Mouse (Mus musculus) right cerebral cortex, adult 2 months (tissue): Measurements from ENCODE around the gene Wfikkn1.

ENCODE experiments used
- DNase-seq, 2 experiments: peaks; one replicate each; pipeline ENCODE4 v3.0.0; 2021 to 2022; ENCODE audit warnings: low spot score in 2 of 2

Wfikkn1 gene

GRCm38 (mm10) chr17:25837533-25837932, 43.1 kb downstream of the Wfikkn1 start:
- DNase-seq: peak in 1 of 2 experiments; percentile 37

GRCm38 (mm10) chr17:25837076-25837410, 43.6 kb downstream of the Wfikkn1 start, which contains the start of gene Rhbdl1:
TSS of gene Rhbdl1 (minus strand) at chr17:25837295.
- DNase-seq: peak; percentile 84 to 87

- no peak for DNase-seq
Measured at GRCm38 (mm10) chr17:25836397-25837075, 44.1 kb downstream of the Wfikkn1 start.

- no peak for DNase-seq
Measured at GRCm38 (mm10) chr17:25835816-25836215, 44.8 kb downstream of the Wfikkn1 start.

GRCm38 (mm10) chr17:25835301-25835700, 45.4 kb downstream of the Wfikkn1 start:
- DNase-seq: no peak

DNA sequence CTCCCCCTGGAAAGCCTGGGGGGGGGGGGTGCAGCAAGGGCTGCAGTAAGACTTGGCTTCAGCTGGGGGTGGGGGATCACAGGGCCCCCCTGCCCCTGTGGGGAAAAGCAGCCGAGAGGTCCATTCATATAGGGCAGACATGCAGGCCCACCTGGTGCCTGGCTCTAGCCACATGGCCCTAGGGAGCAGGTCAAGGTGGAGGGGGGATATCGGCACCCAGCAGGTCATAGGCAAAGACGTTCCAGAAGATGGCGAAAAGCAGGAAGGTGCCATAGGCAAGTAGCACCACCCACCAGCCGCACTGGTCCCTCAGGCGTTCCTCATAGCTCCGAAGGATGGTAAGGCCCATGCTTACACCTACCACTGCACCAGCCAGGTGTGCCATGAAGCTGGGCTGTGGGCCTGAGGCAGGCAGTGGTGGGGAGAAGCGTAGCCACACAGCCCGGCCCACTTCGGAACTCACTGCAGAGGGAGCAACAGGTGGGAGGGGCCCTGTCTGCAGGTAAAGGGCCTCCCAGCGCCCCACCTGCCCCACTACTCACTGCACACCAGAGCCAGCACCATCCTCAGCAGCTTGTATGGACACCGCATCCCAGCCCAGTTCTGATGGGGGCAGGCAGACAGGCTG, 45.9 kb downstream of the Wfikkn1 start:
- no peak for DNase-seq

GRCm38 (mm10) chr17:25833961-25834594, 46.6 kb downstream of the Wfikkn1 start:
- no peak for DNase-seq

DNA sequence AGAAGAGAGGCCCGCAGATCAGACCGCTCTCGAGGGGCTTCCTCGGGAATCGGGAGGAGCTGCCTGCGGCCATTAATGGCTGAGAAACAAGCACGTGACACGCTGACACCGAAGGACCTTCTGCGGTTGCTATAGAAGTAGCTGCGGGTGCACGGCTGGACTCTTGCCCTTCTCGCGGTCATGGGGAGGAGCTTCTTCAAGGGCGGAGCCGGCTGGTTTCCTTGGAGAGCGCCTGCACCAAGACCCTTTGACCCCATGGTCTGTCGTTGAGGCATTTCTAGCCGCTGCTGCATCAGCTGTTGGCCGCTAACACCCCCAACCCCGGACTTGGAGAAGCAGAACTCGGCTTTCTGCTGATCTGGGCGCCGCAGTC, 47.4 kb downstream of the Wfikkn1 start, which contains the start of gene Stub1:
Gene Stub1 (minus strand): TSS at position 114 of the 373 bp plus-strand sequence.
- DNase-seq: peak; percentile 79 to 83

DNA sequence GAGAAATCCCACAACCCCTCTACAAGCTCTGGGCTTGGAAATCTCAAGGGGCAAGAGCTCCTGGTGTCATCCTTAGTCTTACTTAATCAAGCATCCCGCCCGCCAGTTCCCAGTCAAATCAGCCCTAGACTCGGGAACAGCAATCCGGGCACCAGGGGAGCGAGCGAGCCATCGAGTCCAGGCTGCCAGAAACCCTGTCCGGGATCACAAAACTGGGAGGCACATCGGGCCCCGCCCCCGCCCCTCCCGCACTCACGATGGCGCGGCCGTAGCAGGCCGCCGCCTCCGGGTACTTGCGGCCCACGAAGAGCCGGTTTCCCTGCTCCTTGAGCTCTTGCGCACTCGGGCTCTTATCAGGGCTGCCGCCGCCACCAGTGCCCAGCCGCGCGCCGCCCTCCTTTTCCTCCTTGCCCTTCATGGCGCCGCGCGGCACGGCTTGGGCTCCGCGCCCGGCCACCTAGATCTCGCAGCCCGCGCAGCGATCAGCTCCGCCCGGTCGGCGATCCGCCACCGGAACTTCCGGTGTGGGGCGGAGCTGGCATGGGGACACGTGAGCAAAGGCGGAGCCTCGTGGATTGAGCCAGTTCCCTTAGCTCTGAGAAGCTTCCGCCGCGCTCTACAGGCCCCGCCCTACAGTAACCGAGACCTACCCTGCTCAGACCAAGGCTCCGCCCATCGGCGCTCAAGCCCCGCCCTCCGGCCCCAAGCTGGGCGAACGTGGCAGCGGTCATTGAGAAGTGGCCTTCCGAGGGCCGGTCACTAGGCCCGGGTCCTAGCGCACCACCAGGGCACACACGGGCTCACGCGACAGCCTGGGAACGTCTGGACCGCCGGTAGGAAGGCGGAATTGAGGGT, 48.0 kb downstream of the Wfikkn1 start:
- peak; percentile 96 to 99 for DNase-seq

DNA sequence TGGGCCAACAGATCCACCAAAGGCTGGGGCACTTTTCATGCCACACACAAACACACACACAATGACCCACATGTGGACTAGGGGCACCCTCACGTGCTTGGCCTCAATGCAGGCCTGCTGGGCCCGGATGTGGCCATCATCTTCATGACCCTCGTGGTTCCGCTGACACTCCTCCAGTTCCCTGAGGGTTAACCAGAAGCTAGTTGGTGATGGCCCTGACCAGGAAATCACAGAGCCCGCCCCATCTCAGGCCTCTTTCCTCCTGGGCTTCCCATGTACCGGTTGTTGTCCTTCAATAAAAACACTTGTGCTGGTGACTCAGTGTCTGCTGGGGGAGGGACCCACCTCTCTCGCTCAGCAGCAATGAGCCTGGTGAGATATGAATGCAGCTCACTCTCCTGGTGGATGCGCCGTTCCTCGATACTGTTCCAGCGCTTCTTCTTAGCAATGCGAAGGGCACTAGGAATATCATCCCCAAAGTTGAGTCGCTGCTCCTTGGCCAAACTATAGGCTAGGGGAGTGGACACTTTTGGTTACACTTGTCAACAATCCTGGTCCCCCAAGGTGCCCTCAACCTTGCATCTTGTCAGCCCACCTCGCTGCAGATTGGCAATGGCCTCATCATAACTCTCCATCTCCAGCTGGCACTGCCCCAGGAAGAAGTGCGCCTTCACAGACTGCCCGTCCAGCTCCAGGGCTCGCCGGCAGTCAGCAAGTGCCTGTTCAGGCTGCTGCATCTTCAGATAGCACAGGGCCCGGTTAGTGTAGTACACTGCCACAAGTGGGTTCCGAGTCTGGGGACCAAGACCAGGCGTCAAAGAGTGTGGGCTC, 49.0 kb downstream of the Wfikkn1 start:
- no peak for DNase-seq

GRCm38 (mm10) chr17:25830806-25831431, 49.7 kb downstream of the Wfikkn1 start:
- DNase-seq: no peak

- DNase-seq: no peak
Measured at GRCm38 (mm10) chr17:25830200-25830753, 50.4 kb downstream of the Wfikkn1 start.

- DNase-seq: no peak
Measured at GRCm38 (mm10) chr17:25829558-25830017, 51.1 kb downstream of the Wfikkn1 start.

DNA sequence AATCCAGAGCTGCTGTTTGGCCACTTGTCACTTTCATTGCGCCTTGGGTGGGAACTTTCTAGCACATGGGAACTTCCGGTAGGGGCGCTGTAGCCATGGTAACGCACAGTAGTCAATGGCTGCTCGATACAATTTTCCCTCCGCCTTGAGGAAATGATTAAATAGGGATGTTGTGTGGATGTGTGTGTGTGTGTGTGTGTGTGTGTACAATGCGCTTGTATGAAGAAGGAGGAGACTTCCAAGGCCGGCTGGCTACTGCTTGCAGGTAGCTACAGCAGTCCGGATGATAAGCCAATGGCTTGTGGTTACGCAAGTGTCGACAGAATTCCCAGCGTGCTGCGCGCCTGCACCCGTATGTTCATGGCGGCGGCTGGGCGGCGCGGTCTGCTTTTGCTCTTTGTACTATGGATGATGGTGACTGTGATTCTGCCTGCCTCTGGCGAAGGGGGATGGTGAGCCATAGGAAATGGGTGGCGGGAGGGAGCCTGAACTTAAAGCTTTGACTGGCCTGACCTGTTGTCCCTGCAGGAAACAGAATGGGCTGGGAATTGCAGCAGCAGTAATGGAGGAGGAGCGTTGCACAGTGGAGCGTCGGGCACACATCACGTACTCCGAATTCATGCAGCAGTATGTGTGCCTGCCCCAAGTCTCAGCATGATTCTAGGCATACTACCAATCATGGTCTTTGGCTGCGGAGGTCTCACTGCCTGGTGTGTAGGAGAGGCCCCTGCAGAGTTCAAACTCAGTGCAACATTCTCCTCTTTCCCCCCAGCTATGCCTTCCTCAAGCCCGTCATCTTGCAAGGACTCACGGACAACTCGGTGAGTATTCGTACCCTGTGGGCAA, 51.7 kb downstream of the Wfikkn1 start, which contains the start of gene Jmjd8:
Gene Jmjd8 (plus strand): TSS at position 156 of the 846 bp plus-strand sequence.
- DNase-seq: peak; percentile 84 to 89

- no peak for DNase-seq
Measured at GRCm38 (mm10) chr17:25828223-25828594, 52.4 kb downstream of the Wfikkn1 start.
